Mouse (Mus musculus) CD4-positive naive resting alpha-beta T cell, adult 57 days (primary cell): Measurements from ENCODE around the gene Gm28635. TPM values are rescaled to one million over a fixed set of nuclear protein-coding genes. Genes with fewer than 3 reads are reported as not detected.

ENCODE experiments used
- total RNA-seq: library from RNA; stranded (reverse); gene quantifications from one replicate; pipeline ENCODE4 v1.2.4, GENCODE M21; 2023

Gm28635 gene
- total RNA-seq, result not detected

GRCm38 (mm10) chr2:84677968-84678880 is at the start of gene Gm28635, which contains the start of gene Med19:
TSS of gene Gm28635 (minus strand) at chr2:84678041.
TSS of gene Med19 (plus strand) at chr2:84678402.

GRCm38 (mm10) chr2:84727172-84727858 is 49.5 kb upstream of the Gm28635 start, which contains the start of gene Clp1:
TSS of gene Clp1 (minus strand) at chr2:84727350.

GRCm38 (mm10) chr2:84714811-84715561 is 37.1 kb upstream of the Gm28635 start, which contains the start of gene Zdhhc5:
TSS of gene Zdhhc5 (minus strand) at chr2:84715180.

GRCm38 (mm10) chr2:84679016-84679415 is 1.2 kb upstream of the Gm28635 start, which contains the start of gene Tmx2:
TSS of gene Tmx2 (minus strand) at chr2:84679140.

GRCm38 (mm10) chr2:84670569-84670933 is 7.3 kb downstream of the Gm28635 start, which contains the start of gene Selenoh:
TSS of gene Selenoh (minus strand) at chr2:84670770.

GRCm38 (mm10) chr2:84658806-84659205 is 19.0 kb downstream of the Gm28635 start, which contains the start of gene Btbd18:
TSS of gene Btbd18 (plus strand) at chr2:84659079.

GRCm38 (mm10) chr2:84650464-84651195 is 27.2 kb downstream of the Gm28635 start, which contains the start of gene Ctnnd1:
TSS of gene Ctnnd1 (minus strand) at chr2:84650765.

Other genes with a start within 250 kb of the Gm28635 start
- gene Tfpi, start 201.3 kb downstream of the Gm28635 start, total RNA-seq, result 6.1 TPM
- 3.9 TPM for gene Ctnnd1, start 27.3 kb downstream of the Gm28635 start, total RNA-seq
- not detected for gene Btbd18, start 19.0 kb downstream of the Gm28635 start, total RNA-seq
- 41.7 TPM for gene Selenoh, start 7.3 kb downstream of the Gm28635 start, total RNA-seq
- 14.7 TPM for gene Med19, start 361 bp upstream of the Gm28635 start, total RNA-seq
- gene Tmx2, start 1.1 kb upstream of the Gm28635 start, total RNA-seq, result 26.8 TPM
- gene Zdhhc5, start 37.1 kb upstream of the Gm28635 start, total RNA-seq, result 53.2 TPM
- gene Clp1, start 49.3 kb upstream of the Gm28635 start, total RNA-seq, result 25.7 TPM
- gene Ypel4, start 56.0 kb upstream of the Gm28635 start, total RNA-seq, result 0.56 TPM
- not detected for gene Gm19426, start 65.6 kb upstream of the Gm28635 start, total RNA-seq
- 4.0 TPM for gene Serping1, start 97.4 kb upstream of the Gm28635 start, total RNA-seq
- gene Ube2l6, start 120.8 kb upstream of the Gm28635 start, total RNA-seq, result 3.6 TPM
- not detected for gene Smtnl1, start 144.6 kb upstream of the Gm28635 start, total RNA-seq
- gene Timm10, start 149.0 kb upstream of the Gm28635 start, total RNA-seq, result 14.8 TPM
- 0.35 TPM for gene Slc43a1, start 160.8 kb upstream of the Gm28635 start, total RNA-seq
- gene Rtn4rl2, start 208.7 kb upstream of the Gm28635 start, total RNA-seq, result not detected